Mouse (Mus musculus) hindbrain, embryonic 16.5 days (tissue): ENCODE measurements around the gene Adamts15. TPM values are rescaled to one million over a fixed set of nuclear protein-coding genes. Genes with fewer than 3 reads are reported as not detected.

Experiments used
- ATAC-seq: fragments of 200-750 bp; cut with Nextera tagmentation; 2 replicates; pipeline ENCODE4 v1.8.0; 2017; ENCODE audit warnings: moderate TSS enrichment, moderate library complexity
- H3K27ac ChIP-seq: fragments of 300-500 bp; sonication (generic); 2 replicates; pipeline ENCODE4 v1.5.1; 2014; ENCODE audit warnings: low read depth, mild to moderate bottlenecking, control low read depth, low read length, moderate library complexity
- H3K27me3 ChIP-seq: fragments of 300-500 bp; sonication (generic); replicated peaks from 2 replicates; pipeline ENCODE4 v1.6.1; 2014; ENCODE audit warnings: low read length; ENCODE audit not compliant: control insufficient read depth, insufficient read depth
- H3K36me3 ChIP-seq: fragments of 300-500 bp; sonication (generic); 2 replicates; pipeline ENCODE4 v1.6.1; 2014; ENCODE audit warnings: mild to moderate bottlenecking, low read length, moderate library complexity, mixed read lengths; ENCODE audit not compliant: control insufficient read depth, insufficient read depth
- H3K4me1 ChIP-seq: fragments of 300-500 bp; sonication (generic); 2 replicates; pipeline ENCODE4 v1.6.1; 2014; ENCODE audit warnings: low read depth, low read length; ENCODE audit not compliant: control insufficient read depth, insufficient read depth
- H3K4me2 ChIP-seq: fragments of 300-500 bp; sonication (generic); 2 replicates; pipeline ENCODE4 v1.6.1; 2014; ENCODE audit warnings: mild to moderate bottlenecking, low read length, control low read depth, moderate library complexity
- H3K4me3 ChIP-seq: fragments of 300-500 bp; sonication (generic); 2 replicates; pipeline ENCODE4 v1.5.1; 2014; ENCODE audit warnings: mild to moderate bottlenecking, low read length, control low read depth, moderate library complexity
- H3K9ac ChIP-seq: fragments of 300-500 bp; sonication (generic); 2 replicates; pipeline ENCODE4 v1.6.1; 2014; ENCODE audit warnings: low read depth, mild to moderate bottlenecking, control low read depth, low read length, moderate library complexity
- H3K9me3 ChIP-seq: fragments of 300-500 bp; sonication (generic); 2 replicates; pipeline ENCODE4 v1.6.1; 2014; ENCODE audit warnings: mild to moderate bottlenecking, low read length, moderate library complexity; ENCODE audit not compliant: control insufficient read depth
- WGBS: fragments of 180-500 bp; shearing (Covaris S2); extraction: QIAGEN DNeasy Blood & Tissue Kit; methylation state at CpG from one replicate; pipeline ENCODE4 v1.1.7; 2014; 5-methylcytosine and 5-hydroxymethylcytosine counted together
- polyA plus RNA-seq: library from polyadenylated mRNA; unstranded; fragments of >200 nt; fragmentation: Nextera tagmentation; extraction: Ambion mirVana; gene quantifications from 2 replicates; pipeline ENCODE4 v1.2.1, GENCODE M21; 2015

Adamts15 gene
- polyA plus RNA-seq, 1 experiment from 2014 or later: 6.2 TPM

GRCm38 (mm10) chr9:30905861-30906260 is 16.4 kb downstream of the Adamts15 start:
- Histone ChIP-seq H3K4me1 (no peaks in the 10 kb centered on the region), H3K4me3 (no peak overlapping the region), H3K36me3 (peaks cover 3% of the 10 kb centered on the region; the same call in 1 of the 2 replicates), H3K4me2 (no peak overlapping the region), H3K27ac (no peak overlapping the region), H3K27me3 (no peaks in the 10 kb centered on the region), H3K9ac (no peak overlapping the region), H3K9me3 (no peaks in the 10 kb centered on the region)
- ATAC-seq: no peak
- WGBS: 88% methylated on average over 10 of the region's 10 CpGs

GRCm38 (mm10) chr9:30903266-30903665 is 19.0 kb downstream of the Adamts15 start:
- Histone ChIP-seq H3K9me3 (no peaks in the 10 kb centered on the region), H3K27me3 (no peaks in the 10 kb centered on the region), H3K4me1 (no peaks in the 10 kb centered on the region), H3K36me3 (peaks cover 7% of the 10 kb centered on the region), H3K27ac (no peak overlapping the region), H3K4me2 (no peak overlapping the region), H3K4me3 (no peak overlapping the region), H3K9ac (no peak overlapping the region)
- ATAC-seq: no peak
- 95% methylated on average over 5 of the region's 5 CpGs for WGBS

GRCm38 (mm10) chr9:30902641-30903040 is 19.6 kb downstream of the Adamts15 start:
- no peak overlapping the region for H3K27ac ChIP-seq
- no peak overlapping the region for H3K4me3 ChIP-seq
- no peaks in the 10 kb centered on the region for H3K27me3 ChIP-seq
- no peaks in the 10 kb centered on the region for H3K9me3 ChIP-seq
- 98% methylated on average over 7 of the region's 7 CpGs for WGBS
- H3K9ac ChIP-seq: no peak overlapping the region
- ATAC-seq: no peak
- H3K4me1 ChIP-seq: no peaks in the 10 kb centered on the region
- H3K4me2 ChIP-seq: no peak overlapping the region
- H3K36me3 ChIP-seq: peaks cover 7% of the 10 kb centered on the region

GRCm38 (mm10) chr9:30902152-30902551 is 20.1 kb downstream of the Adamts15 start:
- 97% methylated on average over 19 of the region's 19 CpGs for WGBS
- Histone ChIP-seq H3K27ac (no peak overlapping the region), H3K4me3 (no peak overlapping the region), H3K9me3 (no peaks in the 10 kb centered on the region), H3K4me2 (no peak overlapping the region), H3K9ac (no peak overlapping the region), H3K27me3 (no peaks in the 10 kb centered on the region), H3K36me3 (peaks cover 7% of the 10 kb centered on the region), H3K4me1 (no peaks in the 10 kb centered on the region)
- ATAC-seq: no peak

- Histone ChIP-seq H3K4me3 (no peak overlapping the region), H3K27ac (no peak overlapping the region), H3K4me2 (no peak overlapping the region), H3K27me3 (no peaks in the 10 kb centered on the region), H3K9me3 (no peaks in the 10 kb centered on the region), H3K9ac (no peak overlapping the region), H3K4me1 (peaks cover 3% of the 10 kb centered on the region; the same call in 1 of the 2 replicates), H3K36me3 (peaks cover 6% of the 10 kb centered on the region)
- ATAC-seq: no peak
- 71% methylated on average over 2 of the region's 2 CpGs for WGBS
Observed at GRCm38 (mm10) chr9:30897169-30897568, 25.1 kb downstream of the Adamts15 start.

GRCm38 (mm10) chr9:30896752-30897151 is 25.5 kb downstream of the Adamts15 start:
- H3K36me3 ChIP-seq: peaks cover 4% of the 10 kb centered on the region
- H3K4me3 ChIP-seq: no peak overlapping the region
- no peaks in the 10 kb centered on the region for H3K27me3 ChIP-seq
- no peak overlapping the region for H3K4me2 ChIP-seq
- H3K4me1 ChIP-seq: peaks cover 3% of the 10 kb centered on the region; the same call in 1 of the 2 replicates
- H3K27ac ChIP-seq: no peak overlapping the region
- no peak overlapping the region for H3K9ac ChIP-seq
- 46% methylated on average over 5 of the region's 5 CpGs for WGBS
- no peaks in the 10 kb centered on the region for H3K9me3 ChIP-seq
- peak; percentile 86 for ATAC-seq

- no peak for ATAC-seq
- no peak overlapping the region for H3K9ac ChIP-seq
- H3K27ac ChIP-seq: no peak overlapping the region
- no peak overlapping the region for H3K4me2 ChIP-seq
- H3K4me1 ChIP-seq: peaks cover 3% of the 10 kb centered on the region; the same call in 1 of the 2 replicates
- H3K4me3 ChIP-seq: no peak overlapping the region
- H3K27me3 ChIP-seq: no peaks in the 10 kb centered on the region
- H3K9me3 ChIP-seq: no peaks in the 10 kb centered on the region
- 61% methylated on average over 3 of the region's 3 CpGs for WGBS
- peaks cover 3% of the 10 kb centered on the region for H3K36me3 ChIP-seq
Observed at GRCm38 (mm10) chr9:30895618-30896017, 26.6 kb downstream of the Adamts15 start.

- 90% methylated on average over 3 of the region's 3 CpGs for WGBS
- Histone ChIP-seq H3K4me2 (no peak overlapping the region), H3K27ac (no peak overlapping the region), H3K4me1 (no peaks in the 10 kb centered on the region), H3K9me3 (no peaks in the 10 kb centered on the region), H3K36me3 (no peaks in the 10 kb centered on the region), H3K9ac (no peak overlapping the region), H3K27me3 (no peaks in the 10 kb centered on the region), H3K4me3 (no peak overlapping the region)
- no peak for ATAC-seq
Observed at GRCm38 (mm10) chr9:30886276-30886675, 36.0 kb downstream of the Adamts15 start.

GRCm38 (mm10) chr9:30880553-30880952 is 41.7 kb downstream of the Adamts15 start:
- Histone ChIP-seq H3K9ac (no peak overlapping the region), H3K4me2 (no peak overlapping the region), H3K27ac (no peak overlapping the region), H3K36me3 (no peaks in the 10 kb centered on the region), H3K4me3 (no peak overlapping the region), H3K4me1 (no peaks in the 10 kb centered on the region), H3K9me3 (no peaks in the 10 kb centered on the region), H3K27me3 (no peaks in the 10 kb centered on the region)
- no peak for ATAC-seq
- 99% methylated on average over 9 of the region's 9 CpGs for WGBS

GRCm38 (mm10) chr9:30879947-30880273 is 42.3 kb downstream of the Adamts15 start:
- no peak for ATAC-seq
- 91% methylated on average over 2 of the region's 2 CpGs for WGBS
- H3K4me2 ChIP-seq: no peak overlapping the region
- H3K27me3 ChIP-seq: no peaks in the 10 kb centered on the region
- H3K9ac ChIP-seq: no peak overlapping the region
- no peak overlapping the region for H3K4me3 ChIP-seq
- no peaks in the 10 kb centered on the region for H3K4me1 ChIP-seq
- no peak overlapping the region for H3K27ac ChIP-seq
- no peaks in the 10 kb centered on the region for H3K36me3 ChIP-seq
- H3K9me3 ChIP-seq: no peaks in the 10 kb centered on the region
